Mouse (Mus musculus) embryonic facial prominence, embryonic 10.5 days (tissue): ENCODE results near the gene Tenm2. TPM values are rescaled to one million over a fixed set of nuclear protein-coding genes. Genes with fewer than 3 reads are reported as not detected.
A peak's percentile ranks its signal among the peaks of the same experiment; 100 is the strongest.

ENCODE experiments used
- DNase-seq: peaks from one replicate; pipeline ENCODE4 v3.0.0-alpha.2; 2017; ENCODE audit warnings: low spot score
- H3K27ac ChIP-seq: fragments of 300-500 bp; sonication (generic); replicated peaks from 2 replicates; pipeline ENCODE4 v1.5.1; 2016; ENCODE audit warnings: mild to moderate bottlenecking
- H3K27me3 ChIP-seq: fragments of 300-500 bp; sonication (generic); replicated peaks from 2 replicates; pipeline ENCODE4 v1.6.1; 2016; ENCODE audit warnings: low read depth, mild to moderate bottlenecking; ENCODE audit not compliant: poor library complexity, severe bottlenecking
- H3K36me3 ChIP-seq: fragments of 300-500 bp; sonication (generic); replicated peaks from 2 replicates; pipeline ENCODE4 v1.6.1; 2016; ENCODE audit warnings: mild to moderate bottlenecking, moderate library complexity
- H3K4me1 ChIP-seq: fragments of 300-500 bp; sonication (generic); 2 replicates; pipeline ENCODE4 v1.6.1; 2016
- H3K4me3 ChIP-seq: fragments of 300-500 bp; sonication (generic); 2 replicates; pipeline ENCODE4 v1.5.1; 2016; ENCODE audit warnings: mild to moderate bottlenecking, moderate library complexity
- H3K9me3 ChIP-seq: fragments of 300-500 bp; sonication (generic); 2 replicates; pipeline ENCODE4 v1.6.1; 2016; ENCODE audit warnings: mild to moderate bottlenecking
- WGBS: fragments of 180-500 bp; shearing (Covaris S2); methylation state at CpG from one replicate; pipeline ENCODE4 v1.1.7; 2016; 5-methylcytosine and 5-hydroxymethylcytosine counted together
- polyA plus RNA-seq: library from polyadenylated mRNA; unstranded; fragments of >200 nt; fragmentation: Nextera tagmentation; extraction: Ambion mirVana; gene quantifications from 2 replicates; pipeline ENCODE4 v1.2.1, GENCODE M21; 2016

Tenm2 gene
- polyA plus RNA-seq, 1 experiment from 2014 or later = 1.8 TPM

GRCm38 (mm10) chr11:36604272-36604671, 631.5 kb downstream of the Tenm2 start:
- no peak for DNase-seq
- Histone ChIP-seq H3K27ac (no peak overlapping the region), H3K9me3 (no peaks in the 10 kb centered on the region), H3K4me1 (peaks cover 8% of the 10 kb centered on the region), H3K4me3 (no peak overlapping the region), H3K27me3 (no peaks in the 10 kb centered on the region), H3K36me3 (no peaks in the 10 kb centered on the region)
- 62% methylated on average over 3 of the region's 3 CpGs for whole genome bisulfite sequencing

- WGBS = 67% methylated on average over 1 of the region's 1 CpGs
These were observed 643.3 kb downstream of the Tenm2 start for GRCm38 (mm10) chr11:36592471-36592870.

GRCm38 (mm10) chr11:36566146-36566545, 669.6 kb downstream of the Tenm2 start:
- no peaks in the 10 kb centered on the region for H3K9me3 ChIP-seq
- H3K4me1 ChIP-seq = no peaks in the 10 kb centered on the region
- no peak for DNase-seq
- H3K27ac ChIP-seq = no peak overlapping the region
- no peak overlapping the region for H3K4me3 ChIP-seq
- H3K27me3 ChIP-seq = no peaks in the 10 kb centered on the region
- H3K36me3 ChIP-seq = no peaks in the 10 kb centered on the region
- WGBS = 71% methylated on average over 2 of the region's 2 CpGs

More at GRCm38 (mm10) chr11:36592471-36592870, 643.3 kb downstream of the Tenm2 start:
- Histone ChIP-seq H3K27ac (no peak overlapping the region), H3K4me3 (no peak overlapping the region), H3K36me3 (no peaks in the 10 kb centered on the region), H3K9me3 (no peaks in the 10 kb centered on the region), H3K4me1 (no peaks in the 10 kb centered on the region), H3K27me3 (no peaks in the 10 kb centered on the region)
- DNase-seq = no peak

DNA sequence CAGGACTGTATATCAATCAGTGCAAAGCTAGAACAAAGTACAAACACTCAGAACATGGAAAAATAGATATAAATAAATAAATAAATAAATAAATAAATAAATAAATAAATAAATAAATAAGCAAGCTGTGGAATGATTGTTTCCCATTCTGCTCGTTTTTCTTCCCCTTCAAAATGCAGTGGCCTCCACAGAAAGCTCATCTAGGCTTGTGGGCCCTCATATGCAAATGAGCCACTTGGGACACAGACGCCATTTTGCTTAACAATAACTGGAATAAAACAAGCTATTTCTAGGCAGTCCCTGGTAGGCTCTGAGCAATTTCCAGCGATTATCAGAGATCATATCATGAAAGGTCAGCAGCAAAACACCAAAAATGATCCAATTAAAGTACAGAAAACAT, 672.9 kb downstream of the Tenm2 start:
- no peaks in the 10 kb centered on the region for H3K36me3 ChIP-seq
- 70% methylated on average over 3 of the region's 3 CpGs for WGBS
- H3K27ac ChIP-seq = no peak overlapping the region
- H3K27me3 ChIP-seq = no peaks in the 10 kb centered on the region
- DNase-seq = no peak
- no peaks in the 10 kb centered on the region for H3K4me1 ChIP-seq
- no peak overlapping the region for H3K4me3 ChIP-seq
- H3K9me3 ChIP-seq = no peaks in the 10 kb centered on the region

- WGBS = 84% methylated on average over 7 of the region's 7 CpGs
- no peaks in the 10 kb centered on the region for H3K9me3 ChIP-seq
- H3K27me3 ChIP-seq = no peaks in the 10 kb centered on the region
- no peaks in the 10 kb centered on the region for H3K36me3 ChIP-seq
- no peak for DNase-seq
- no peak overlapping the region for H3K4me3 ChIP-seq
- no peaks in the 10 kb centered on the region for H3K4me1 ChIP-seq
- no peak overlapping the region for H3K27ac ChIP-seq
These were observed 674.8 kb downstream of the Tenm2 start for GRCm38 (mm10) chr11:36560785-36561548.

DNA sequence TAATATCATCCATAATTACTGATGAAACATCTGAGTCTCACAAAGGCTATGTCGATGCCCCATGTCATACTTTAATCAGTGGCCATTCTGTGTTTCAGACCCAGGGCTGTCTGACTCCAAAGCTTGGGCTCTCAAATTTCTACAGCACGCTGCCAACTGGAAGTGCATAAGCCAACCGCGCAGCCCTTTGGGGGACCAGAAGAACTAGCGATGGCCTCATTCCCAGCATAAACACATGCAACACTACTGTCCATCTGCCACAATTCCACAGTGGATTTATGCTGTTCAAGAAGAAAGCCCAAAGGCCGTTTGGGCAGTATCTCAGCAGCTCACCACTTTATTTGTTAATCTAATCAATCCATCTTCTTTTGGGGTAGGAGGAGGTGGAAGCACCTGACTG, 678.4 kb downstream of the Tenm2 start:
- H3K4me1 ChIP-seq = peaks cover 4% of the 10 kb centered on the region; the same call in 1 of the 2 replicates
- H3K27me3 ChIP-seq = no peaks in the 10 kb centered on the region
- 84% methylated on average over 6 of the region's 6 CpGs for WGBS
- no peaks in the 10 kb centered on the region for H3K36me3 ChIP-seq
- no peak for DNase-seq
- no peak overlapping the region for H3K4me3 ChIP-seq
- H3K27ac ChIP-seq = no peak overlapping the region
- H3K9me3 ChIP-seq = no peaks in the 10 kb centered on the region

DNA sequence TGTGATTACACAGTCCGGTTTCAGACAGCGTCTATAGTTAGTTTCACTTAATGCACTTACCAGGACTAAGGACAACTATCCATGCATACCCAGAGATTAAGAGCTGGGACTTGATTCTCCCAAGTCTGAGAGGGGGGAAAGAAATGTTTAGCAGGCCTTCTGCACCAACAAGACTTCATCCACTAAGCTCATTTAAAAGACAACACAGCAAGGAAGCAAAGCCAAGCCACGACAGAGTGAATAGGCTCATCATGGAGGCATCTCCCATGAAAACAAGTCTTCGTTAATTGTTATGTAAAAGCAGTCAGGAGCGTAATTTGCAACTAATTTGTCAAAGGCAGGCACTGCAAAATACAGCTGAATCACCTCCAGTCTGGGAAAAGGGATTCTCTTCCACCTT, 682.5 kb downstream of the Tenm2 start:
- Histone ChIP-seq H3K27me3 (no peaks in the 10 kb centered on the region), H3K9me3 (no peaks in the 10 kb centered on the region), H3K27ac (no peak overlapping the region), H3K4me3 (no peak overlapping the region), H3K4me1 (peaks cover 21% of the 10 kb centered on the region), H3K36me3 (no peaks in the 10 kb centered on the region)
- 47% methylated on average over 5 of the region's 5 CpGs for WGBS
- DNase-seq = no peak

- H3K4me3 ChIP-seq = no peak overlapping the region
- H3K27ac ChIP-seq = no peak overlapping the region
- DNase-seq = peak; percentile 46
- H3K4me1 ChIP-seq = peaks cover 24% of the 10 kb centered on the region
- H3K36me3 ChIP-seq = no peaks in the 10 kb centered on the region
- no peaks in the 10 kb centered on the region for H3K9me3 ChIP-seq
- no peaks in the 10 kb centered on the region for H3K27me3 ChIP-seq
- WGBS = 24% methylated on average over 4 of the region's 4 CpGs
These were observed 685.1 kb downstream of the Tenm2 start for GRCm38 (mm10) chr11:36550649-36551048.

DNA sequence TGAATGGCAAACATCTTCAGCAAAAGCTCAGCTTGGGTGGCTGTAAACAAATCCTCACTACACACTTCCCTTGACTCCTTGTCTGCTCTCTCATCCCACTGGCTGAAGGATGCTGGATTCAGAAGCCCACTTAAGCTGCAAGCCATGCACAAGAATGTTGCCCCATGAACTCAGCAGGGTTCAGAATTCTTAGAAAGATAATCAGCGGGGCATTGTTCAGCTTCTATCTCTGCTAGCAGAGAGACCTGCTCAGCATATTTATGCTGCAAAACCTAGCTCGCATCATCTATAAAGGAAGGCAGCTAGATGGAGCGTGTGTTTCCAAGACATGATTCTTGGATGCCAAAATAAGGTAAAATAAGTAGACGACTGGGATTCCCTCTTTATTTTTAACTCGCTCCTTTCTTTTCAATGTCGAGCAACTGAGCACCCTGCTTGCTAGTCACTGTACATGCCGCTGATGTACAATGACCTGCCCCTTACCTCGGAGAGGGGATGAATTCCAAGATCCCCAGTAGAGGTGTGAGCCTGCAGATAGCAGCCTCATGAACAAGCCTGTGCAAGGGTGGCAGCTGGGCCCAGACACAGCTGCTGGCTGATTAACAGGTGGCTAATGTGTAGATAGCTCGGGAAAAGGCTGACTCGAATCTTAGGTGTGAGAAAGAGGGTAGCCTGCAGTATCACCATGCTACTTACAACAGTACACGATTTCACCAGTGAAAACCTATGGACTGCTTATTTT, 686.2 kb downstream of the Tenm2 start:
- Histone ChIP-seq H3K4me1 (peaks cover 24% of the 10 kb centered on the region), H3K4me3 (no peak overlapping the region), H3K27me3 (no peaks in the 10 kb centered on the region), H3K36me3 (no peaks in the 10 kb centered on the region), H3K9me3 (no peaks in the 10 kb centered on the region), H3K27ac (0 out of 2 replicates have a peak overlapping the region, but pooled peaks have one; percentile 14)
- WGBS = 79% methylated on average over 11 of the region's 11 CpGs
- DNase-seq = no peak

- H3K36me3 ChIP-seq = no peaks in the 10 kb centered on the region
- H3K27ac ChIP-seq = no peak overlapping the region
- H3K9me3 ChIP-seq = no peaks in the 10 kb centered on the region
- H3K27me3 ChIP-seq = no peaks in the 10 kb centered on the region
- H3K4me1 ChIP-seq = peaks cover 20% of the 10 kb centered on the region
- no peak for DNase-seq
- H3K4me3 ChIP-seq = no peak overlapping the region
- 81% methylated on average over 4 of the region's 4 CpGs for WGBS
These were observed 687.6 kb downstream of the Tenm2 start for GRCm38 (mm10) chr11:36548139-36548538.

- H3K27me3 ChIP-seq = no peaks in the 10 kb centered on the region
- H3K9me3 ChIP-seq = no peaks in the 10 kb centered on the region
- 82% methylated on average over 4 of the region's 4 CpGs for WGBS
- no peak overlapping the region for H3K27ac ChIP-seq
- no peaks in the 10 kb centered on the region for H3K36me3 ChIP-seq
- DNase-seq = no peak
- H3K4me3 ChIP-seq = no peak overlapping the region
- no peaks in the 10 kb centered on the region for H3K4me1 ChIP-seq
These were observed 697.6 kb downstream of the Tenm2 start for GRCm38 (mm10) chr11:36538144-36538543.

DNA sequence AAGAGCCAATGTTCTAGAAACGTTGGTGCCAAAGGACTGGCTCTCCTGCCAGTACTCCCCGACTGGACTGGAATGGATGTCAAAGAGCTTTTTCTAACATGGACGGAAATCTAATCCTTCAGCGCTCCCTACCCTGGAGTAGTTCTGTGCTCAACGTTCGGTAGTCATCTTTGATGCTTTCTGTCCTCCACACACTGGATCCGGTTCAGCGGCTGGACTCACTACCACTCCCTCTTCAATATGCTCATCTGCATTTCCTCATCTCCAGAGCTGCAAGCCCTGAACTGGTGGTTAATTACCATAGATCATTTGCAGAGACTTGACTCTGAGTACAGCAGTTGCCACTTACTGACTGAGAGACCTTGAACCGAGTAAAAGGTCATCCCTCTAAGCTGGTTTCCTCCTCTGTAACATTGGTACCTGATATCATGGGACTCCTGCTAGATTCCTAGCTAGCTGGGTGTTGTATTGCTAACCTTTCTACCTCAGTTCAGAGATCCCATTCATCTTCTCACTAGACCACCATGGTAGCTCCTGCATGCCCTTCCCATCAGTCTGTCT, 698.1 kb downstream of the Tenm2 start:
- no peak for DNase-seq
- Histone ChIP-seq H3K36me3 (no peaks in the 10 kb centered on the region), H3K9me3 (no peaks in the 10 kb centered on the region), H3K4me3 (no peak overlapping the region), H3K27me3 (no peaks in the 10 kb centered on the region), H3K4me1 (no peaks in the 10 kb centered on the region), H3K27ac (no peak overlapping the region)
- 88% methylated on average over 9 of the region's 9 CpGs for whole genome bisulfite sequencing

DNA sequence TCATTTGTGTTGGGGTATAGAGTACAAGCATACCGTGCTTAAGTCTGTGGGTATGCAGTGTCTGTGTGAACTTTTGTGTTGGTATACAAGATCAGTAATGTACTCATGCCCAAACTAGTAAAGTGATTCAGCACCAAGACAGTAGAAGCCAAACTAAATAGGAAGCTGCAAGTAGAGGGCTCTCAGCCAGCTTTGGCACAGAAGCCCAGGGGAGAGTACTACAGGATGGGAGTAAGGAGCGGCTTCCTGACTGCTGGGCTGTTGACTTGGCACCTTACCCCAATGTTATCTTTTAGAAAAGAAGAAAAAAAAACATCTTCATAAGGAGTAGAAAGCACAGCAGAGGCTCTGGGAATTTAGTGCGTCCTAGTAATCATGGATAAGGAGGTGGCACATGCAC, 700.2 kb downstream of the Tenm2 start:
- no peaks in the 10 kb centered on the region for H3K4me1 ChIP-seq
- no peaks in the 10 kb centered on the region for H3K36me3 ChIP-seq
- no peak overlapping the region for H3K4me3 ChIP-seq
- no peaks in the 10 kb centered on the region for H3K9me3 ChIP-seq
- WGBS = 90% methylated on average over 3 of the region's 3 CpGs
- no peak for DNase-seq
- H3K27ac ChIP-seq = no peak overlapping the region
- H3K27me3 ChIP-seq = no peaks in the 10 kb centered on the region
